8 mouse cellular contexts compared by ENCODE assay signal in genomic region chrX:7821865-7822779, GRCm38 (mm10). TPM values are rescaled to one million over a fixed set of nuclear protein-coding genes. Genes with fewer than 3 reads are reported as not detected.
DNase-seq lines count a peak whose midpoint lies in the region; ATAC-seq lines count a peak whose summit lies in the region.

TSS of gene Kcnd1 (plus strand) at chrX:7822289.

- no peaks in the 10 kb centered on the region for H3K9me3 ChIP-seq in forebrain, embryonic 16.5 days (ENCODE audit: control insufficient read depth, low read length)
- H3K9me3 ChIP-seq in hindbrain, embryonic 12.5 days (replicated peaks), result no peaks in the 10 kb centered on the region; the same call in 1 of the 2 replicates
- no peaks in the 10 kb centered on the region for H3K9me3 ChIP-seq in neural tube, embryonic 11.5 days (ENCODE audit: control insufficient read depth, low read length)

- intact Hi-C loops in left cerebral cortex, postnatal 36 days (cut with DNase I), result no loop called here

- H3K27ac ChIP-seq in forebrain, embryonic 16.5 days (ENCODE audit: low read length), result no peak within 1 kb of the TSS
- no peak within 1 kb of the TSS for H3K27ac ChIP-seq in hindbrain, embryonic 12.5 days
- H3K27ac ChIP-seq in neural tube, embryonic 11.5 days (ENCODE audit: low read depth, low read length), result no peak within 1 kb of the TSS

- H3K4me3 ChIP-seq in forebrain, embryonic 16.5 days (replicated peaks; ENCODE audit: low read length), result peak within 1 kb of the TSS; percentile 45
- peak within 1 kb of the TSS; percentile 28 for H3K4me3 ChIP-seq in hindbrain, embryonic 12.5 days
- peak within 1 kb of the TSS; percentile 16 for H3K4me3 ChIP-seq in neural tube, embryonic 11.5 days (ENCODE audit: low read depth, low read length)

- H3K36me3 ChIP-seq in forebrain, embryonic 16.5 days (ENCODE audit: control insufficient read depth, insufficient read depth), result peaks cover 2% of the 10 kb centered on the region; the same call in 1 of the 2 replicates
- peaks cover 9% of the 10 kb centered on the region; the same call in 1 of the 2 replicates for H3K36me3 ChIP-seq in hindbrain, embryonic 12.5 days
- no peaks in the 10 kb centered on the region for H3K36me3 ChIP-seq in neural tube, embryonic 11.5 days (ENCODE audit: control insufficient read depth, insufficient read depth, low read length)

- ATAC-seq in forebrain, embryonic 16.5 days, result peak; percentile 79
- peak; percentile 64 for ATAC-seq in hindbrain, embryonic 12.5 days (ENCODE audit: low FRiP score)
- ATAC-seq in neural tube, embryonic 11.5 days (ENCODE audit: insufficient read depth, low FRiP score, low TSS enrichment), result no peak

- peak; percentile 32 for DNase-seq in adrenal gland, postnatal 14 days
- DNase-seq in adrenal gland, postnatal 25 days, result no peak
- DNase-seq in cerebellum, adult 18-20 months, result peak; percentile 22 to 36
- peak; percentile 27 to 30 for DNase-seq in left cerebral cortex, postnatal 36 days (ENCODE audit: low spot score in 2 of 2)
- peak; percentile 18 for DNase-seq in neural tube, embryonic 11.5 days (ENCODE audit: low spot score)
- no peak for DNase-seq in thymus, adult 18-20 months

- H3K9ac ChIP-seq in forebrain, embryonic 16.5 days (replicated peaks; ENCODE audit: low read depth, low read length), result peak within 1 kb of the TSS; percentile 61
- H3K9ac ChIP-seq in hindbrain, embryonic 12.5 days, result peak within 1 kb of the TSS; percentile 35; the same call in 1 of the 2 replicates
- H3K9ac ChIP-seq in neural tube, embryonic 11.5 days (ENCODE audit: low read length), result no peak within 1 kb of the TSS

- 0 out of 2 replicates have a peak, but pooled peaks cover 3% of the 10 kb centered on the region for H3K4me1 ChIP-seq in forebrain, embryonic 16.5 days (replicated peaks; ENCODE audit: control insufficient read depth, insufficient read depth, low read length)
- H3K4me1 ChIP-seq in hindbrain, embryonic 12.5 days, result no peaks in the 10 kb centered on the region
- H3K4me1 ChIP-seq in neural tube, embryonic 11.5 days (ENCODE audit: control insufficient read depth, insufficient read depth, low read length), result no peaks in the 10 kb centered on the region

- no peaks in the 10 kb centered on the region for H3K27me3 ChIP-seq in forebrain, embryonic 16.5 days (replicated peaks; ENCODE audit: control insufficient read depth, insufficient read depth, low read length)
- no peaks in the 10 kb centered on the region for H3K27me3 ChIP-seq in hindbrain, embryonic 12.5 days
- no peaks in the 10 kb centered on the region for H3K27me3 ChIP-seq in neural tube, embryonic 11.5 days (ENCODE audit: control insufficient read depth, insufficient read depth, low read length)

- peak within 1 kb of the TSS; percentile 49 for H3K4me2 ChIP-seq in forebrain, embryonic 16.5 days (ENCODE audit: low read length)
- peak within 1 kb of the TSS; percentile 46 for H3K4me2 ChIP-seq in hindbrain, embryonic 12.5 days (replicated peaks)
- peak within 1 kb of the TSS; percentile 38 for H3K4me2 ChIP-seq in neural tube, embryonic 11.5 days (ENCODE audit: low read depth)

- 27% methylated on average over 19 of the region's 24 CpGs for WGBS in forebrain, embryonic 16.5 days
- 21% methylated on average over 21 of the region's 24 CpGs for WGBS in hindbrain, embryonic 12.5 days
- 25% methylated on average over 17 of the region's 24 CpGs for WGBS in neural tube, embryonic 11.5 days

RNA-seq across cellular contexts. Expression of gene Kcnd1, which starts in this region (rescaled TPM):
- total RNA-seq in adrenal gland, postnatal 14 days (2021), result 0.93 and 1.3 TPM in 2 replicates
- total RNA-seq in adrenal gland, postnatal 25 days (2021), result 1.0 and 1.2 TPM in 2 replicates
- polyA plus RNA-seq in forebrain, embryonic 16.5 days (2015; fragmentation: Nextera tagmentation; extraction: Ambion mirVana), result 2.8 and 4.0 TPM in 2 replicates
- 1.1 and 2.0 TPM in 2 replicates for polyA plus RNA-seq in hindbrain, embryonic 12.5 days (2016; fragmentation: Nextera tagmentation; extraction: Ambion mirVana)
- total RNA-seq in left cerebral cortex, postnatal 36 days (2021), result 1 to 10 TPM; 8.2 to 9.3 TPM
- polyA plus RNA-seq in neural tube, embryonic 11.5 days (2014; fragmentation: Nextera tagmentation; extraction: Ambion mirVana), result 2.2 and 2.5 TPM in 2 replicates

Comparison
In these comparisons a context has a peak if more than half of its experiments do, and no peak if none do; other contexts are left out.
1. DNase-seq: peak in adrenal gland, postnatal 14 days (single experiment), cerebellum, adult 18-20 months (2 of 2), left cerebral cortex, postnatal 36 days (2 of 2) and neural tube, embryonic 11.5 days (single experiment); none in adrenal gland, postnatal 25 days (single experiment) and thymus, adult 18-20 months (0 of 2).
2. Peak in every context shown above with its lines, with median percentiles within 50 percentile points of each other: H3K4me2 ChIP-seq and H3K4me3 ChIP-seq.